Mouse (Mus musculus) layer of hippocampus, adult 8-10 months (tissue): Measurements from ENCODE around the gene Kirrel. TPM values are rescaled to one million over a fixed set of nuclear protein-coding genes. Genes with fewer than 3 reads are reported as not detected.

Experiments used
- DNase-seq, 2 experiments: peaks; one replicate each; pipeline ENCODE4 v3.0.0; 2022; ENCODE audit warnings: low spot score in 2 of 2
- total RNA-seq, 4 experiments: library from RNA; stranded (reverse); gene quantifications; 2 replicates each; pipeline ENCODE4 v1.2.4; 2022

Kirrel gene
- total RNA-seq, 4 experiments from 2014 or later = 3.2 to 3.9 (median 3.5) TPM

DNA sequence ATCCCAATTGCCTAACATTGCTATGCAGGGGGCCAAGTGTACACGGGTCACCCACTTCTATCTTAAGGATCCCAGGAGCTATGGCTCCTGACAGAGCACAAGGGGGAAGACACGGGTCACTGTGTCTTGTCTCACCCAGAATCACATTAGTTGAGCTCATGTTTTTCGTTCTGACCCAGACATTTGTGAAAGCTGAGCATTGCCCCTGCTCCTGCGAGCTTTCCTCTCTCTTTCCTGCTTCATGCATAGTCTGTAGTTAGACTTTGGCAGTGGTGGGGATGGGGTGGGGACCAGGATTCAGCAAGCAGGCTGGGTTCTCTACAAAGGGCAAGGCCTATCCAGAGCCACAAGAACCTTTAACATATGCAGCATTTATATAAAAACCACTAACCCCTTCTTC, 94.8 kb downstream of the Kirrel start:
- no peak for DNase-seq

DNA sequence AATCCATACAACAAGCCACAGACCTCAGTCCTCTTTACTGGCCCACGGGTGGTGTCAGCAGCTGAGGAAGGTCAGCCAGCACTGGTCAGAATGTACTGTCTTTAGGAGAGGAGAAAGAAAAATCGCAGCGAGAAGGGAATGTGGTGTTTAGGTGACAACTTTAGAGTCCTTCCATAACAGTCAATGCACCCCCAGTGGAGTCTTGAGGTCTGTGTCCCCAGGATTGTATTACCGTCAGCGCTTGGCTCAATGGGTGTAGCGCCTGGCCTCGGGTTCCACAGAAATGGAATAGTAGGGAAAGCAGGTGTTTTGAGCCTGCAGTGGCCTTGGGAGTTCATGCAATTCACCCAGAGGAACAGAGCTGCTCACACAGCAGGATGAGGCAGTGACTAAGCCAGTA, 95.2 kb downstream of the Kirrel start:
- DNase-seq = no peak

DNA sequence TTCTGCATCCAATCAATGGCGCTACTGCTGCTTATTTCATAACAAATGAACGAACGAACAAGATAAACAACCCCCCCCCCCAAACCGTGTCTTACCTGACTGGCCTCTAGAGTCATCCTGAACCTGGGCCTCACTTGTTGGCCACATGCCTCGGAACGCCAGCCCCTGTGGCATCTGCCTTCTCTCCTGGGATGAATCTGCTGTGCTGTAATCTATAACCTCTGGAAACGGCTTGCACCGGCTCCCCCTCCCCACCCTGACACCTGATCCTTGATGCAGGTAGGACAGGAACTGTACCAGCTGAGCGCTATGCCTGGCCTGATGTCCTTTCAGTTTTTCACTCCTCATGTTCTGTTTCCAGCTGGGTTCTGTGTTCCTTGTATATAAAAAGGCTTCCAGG, 96.9 kb downstream of the Kirrel start:
- DNase-seq = no peak

DNA sequence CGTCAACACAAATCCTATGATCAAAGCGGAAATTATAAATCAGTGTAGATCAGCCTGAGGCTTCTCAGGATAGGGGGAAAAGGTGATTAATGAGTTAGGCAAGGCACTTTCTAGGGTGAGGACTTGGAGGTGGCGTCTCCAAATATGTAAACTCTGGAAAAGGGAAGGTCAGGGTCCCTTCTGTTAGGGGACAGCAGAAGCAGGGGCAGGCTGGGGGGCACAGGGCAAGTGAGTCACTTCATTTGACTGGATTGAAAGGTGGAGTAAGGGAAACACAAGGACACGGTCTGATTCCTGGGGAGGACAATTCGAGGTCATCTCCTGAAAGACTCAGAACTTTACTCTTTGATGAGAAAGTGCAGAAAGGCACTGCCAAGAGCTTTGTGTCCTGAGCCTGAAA, 97.6 kb downstream of the Kirrel start:
- DNase-seq = no peak

DNA sequence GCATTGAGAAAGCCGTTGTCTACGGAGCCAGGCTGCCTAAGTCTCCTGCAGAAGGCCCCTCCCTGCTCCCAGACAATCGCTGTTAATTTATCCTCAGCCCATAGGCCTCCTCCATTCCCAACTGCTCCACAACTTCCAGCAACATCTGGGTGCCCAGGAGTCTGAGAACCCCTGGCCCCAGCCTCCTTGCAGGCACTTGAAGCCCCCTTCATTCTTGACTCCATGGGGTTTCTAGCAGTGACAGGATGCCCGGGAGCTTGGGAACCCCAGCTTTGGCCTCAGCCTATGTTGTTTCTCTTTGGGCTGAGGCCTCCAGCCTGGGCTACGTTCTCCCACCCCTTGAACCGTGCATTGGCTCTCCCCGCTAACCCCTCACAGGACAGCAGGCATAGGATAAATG, 98.4 kb downstream of the Kirrel start:
- no peak for DNase-seq

DNA sequence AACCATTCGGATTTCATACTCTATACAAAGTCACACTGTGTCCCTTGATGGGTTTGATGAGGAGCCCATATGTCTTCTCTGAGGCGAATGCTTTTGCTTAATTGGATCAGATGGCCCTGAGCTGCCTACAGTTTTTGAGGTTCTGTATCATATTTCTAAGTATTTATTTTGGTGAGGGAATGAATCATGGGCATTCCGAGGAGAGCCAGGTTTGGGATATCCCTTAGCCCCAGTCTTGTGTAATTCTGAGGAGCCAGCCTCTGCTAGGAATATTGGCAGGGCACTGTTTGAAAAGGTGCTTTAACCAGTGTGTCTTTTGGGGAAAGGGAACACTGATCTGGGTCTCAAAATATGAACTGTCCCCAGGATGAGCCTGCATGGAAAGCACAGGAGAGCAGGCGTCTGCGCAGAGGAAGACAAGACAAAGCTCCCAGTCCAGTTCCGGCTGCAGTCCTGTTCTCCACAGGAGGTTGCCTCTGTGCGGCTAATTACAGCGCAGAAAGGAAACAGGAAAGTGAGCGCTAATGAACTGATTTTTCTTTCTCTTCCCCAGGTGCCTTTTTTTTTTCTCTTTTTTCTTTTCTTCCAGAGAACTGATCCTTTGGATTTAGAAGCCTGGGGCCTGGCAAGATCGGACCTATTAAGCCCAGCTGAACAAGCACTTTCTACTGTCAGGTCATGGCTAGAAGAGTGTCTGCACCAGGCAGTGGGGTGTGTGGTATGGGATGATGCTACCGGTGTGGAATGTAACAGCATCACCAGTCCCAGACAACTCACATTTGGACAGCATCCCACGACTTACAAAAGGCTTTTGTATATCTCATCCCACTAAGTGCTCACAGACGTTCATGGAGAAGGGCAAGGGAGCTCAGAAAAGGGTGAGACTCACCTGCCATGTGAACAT, 101.7 kb downstream of the Kirrel start:
- no peak for DNase-seq

DNA sequence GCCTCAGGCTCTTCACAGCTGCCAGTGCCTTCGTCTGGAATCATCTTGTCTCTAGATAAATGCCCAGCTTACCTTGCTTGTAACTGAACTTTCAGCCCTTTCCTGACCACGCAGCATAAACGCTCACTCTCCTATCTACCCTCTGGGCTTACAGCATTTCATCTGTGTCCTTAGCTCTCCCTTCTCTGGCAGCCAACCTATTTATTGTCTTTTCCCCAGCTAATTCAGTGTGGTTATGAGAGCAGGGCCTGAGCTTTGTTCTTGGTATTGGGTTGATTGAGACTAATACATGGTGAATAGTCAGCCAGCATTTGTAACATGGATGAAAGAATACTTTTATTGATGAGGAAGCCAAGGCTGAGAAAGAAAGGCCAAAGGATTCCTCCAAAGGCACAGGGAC, 102.4 kb downstream of the Kirrel start:
- no peak for DNase-seq

DNA sequence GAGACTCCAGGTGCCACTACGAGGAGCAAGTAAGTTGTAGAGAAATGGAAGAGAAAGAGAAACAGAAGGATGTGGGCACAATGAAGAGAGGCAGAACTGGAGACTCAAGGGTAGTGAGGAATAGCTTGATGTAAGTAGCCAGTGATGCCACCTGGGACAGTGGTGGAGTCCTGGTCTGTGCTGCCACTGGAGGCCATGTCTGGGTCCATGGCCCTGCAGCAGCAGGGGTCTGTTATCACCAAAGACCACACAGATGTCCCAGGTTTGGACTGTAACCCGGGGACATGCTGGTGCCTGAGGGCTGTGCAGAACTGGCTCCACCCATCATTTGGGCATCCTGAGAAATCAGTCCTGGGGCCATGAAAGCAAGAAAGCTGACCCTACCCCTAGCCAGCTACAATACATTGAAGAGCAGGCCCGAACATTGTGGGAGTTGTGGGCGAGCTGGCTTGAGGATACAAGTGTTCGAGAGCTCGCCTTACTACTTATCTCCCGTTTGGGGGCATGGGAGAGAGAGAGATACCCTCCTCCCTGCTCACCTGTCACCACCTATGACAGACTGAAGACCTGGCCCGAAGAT, 107.1 kb downstream of the Kirrel start:
- no peak for DNase-seq

DNA sequence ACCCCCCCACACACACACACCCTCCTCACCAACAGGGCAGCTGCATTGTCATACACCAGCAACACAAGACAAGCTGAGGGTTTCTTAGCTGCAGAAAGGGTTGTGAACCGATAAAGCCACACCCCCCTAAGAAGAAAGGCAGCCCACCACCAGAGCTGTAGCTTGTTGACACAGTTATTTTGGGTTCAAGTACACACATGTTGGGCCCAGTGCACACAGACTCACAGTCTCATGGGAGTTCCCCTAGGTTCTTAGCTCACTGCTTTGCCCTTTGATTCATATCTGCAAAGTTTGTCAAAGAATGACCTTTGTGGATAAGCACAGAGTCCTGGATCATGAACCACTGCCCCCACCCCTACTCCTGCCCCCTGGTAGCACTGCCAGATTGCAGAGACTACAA, 120.6 kb downstream of the Kirrel start:
- no peak for DNase-seq

DNA sequence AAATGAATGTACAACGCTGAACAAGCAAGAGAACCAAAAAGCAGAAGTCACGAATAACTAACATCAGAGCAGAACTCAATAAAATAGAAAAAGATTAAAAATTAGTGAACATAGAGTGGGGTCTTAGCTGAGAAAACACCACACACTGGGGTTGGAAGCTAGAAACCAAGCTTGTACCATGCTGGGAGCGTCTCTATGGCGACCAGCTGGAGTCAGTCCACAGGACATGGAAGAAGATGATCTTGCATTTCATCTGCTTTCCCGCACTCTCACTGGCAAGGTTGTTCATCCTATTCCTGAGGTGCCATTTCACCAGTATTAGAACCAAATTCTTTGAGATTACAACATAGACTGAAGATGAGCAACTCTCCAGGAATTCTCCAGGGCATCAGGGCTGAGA, 126.7 kb downstream of the Kirrel start:
- DNase-seq = no peak

DNA sequence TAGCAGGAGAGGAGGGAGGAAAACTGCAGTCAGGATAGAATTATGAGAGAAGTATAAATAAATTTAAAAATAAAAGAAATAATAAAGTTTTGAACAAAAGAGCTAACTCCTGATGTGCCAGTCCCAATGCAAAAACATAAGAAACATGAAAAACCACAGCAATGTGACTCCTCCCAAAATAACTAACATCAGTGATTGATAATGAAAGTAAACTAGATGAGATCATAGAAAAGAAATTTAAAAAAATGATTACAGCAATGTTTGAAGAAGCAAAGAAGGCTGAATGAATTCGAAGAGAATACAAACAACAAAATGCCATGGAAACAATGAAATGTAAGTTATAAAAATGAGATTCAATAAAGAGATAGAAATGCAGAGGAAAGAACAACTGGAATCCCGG, 132.8 kb downstream of the Kirrel start:
- DNase-seq = no peak

DNA sequence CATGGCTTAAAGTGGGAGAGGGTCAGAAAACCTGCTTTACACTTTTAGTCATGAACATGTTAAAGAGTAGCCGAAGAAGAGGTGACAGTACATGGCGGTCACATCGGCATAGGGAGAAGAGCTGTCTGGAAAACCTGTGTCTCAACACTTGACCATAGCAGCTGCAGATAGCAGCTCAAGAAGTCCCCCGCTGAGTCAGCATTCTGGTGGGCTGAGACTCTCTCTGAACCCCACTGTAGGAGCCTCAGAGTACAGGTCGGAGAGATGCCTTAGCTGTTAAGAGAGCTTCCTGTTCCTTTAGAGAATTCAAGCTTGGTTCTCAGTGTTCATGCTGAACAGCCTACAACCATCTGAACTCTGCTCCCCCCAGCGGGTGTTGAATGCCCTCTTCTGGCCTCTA, 136.0 kb downstream of the Kirrel start:
- DNase-seq = no peak

DNA sequence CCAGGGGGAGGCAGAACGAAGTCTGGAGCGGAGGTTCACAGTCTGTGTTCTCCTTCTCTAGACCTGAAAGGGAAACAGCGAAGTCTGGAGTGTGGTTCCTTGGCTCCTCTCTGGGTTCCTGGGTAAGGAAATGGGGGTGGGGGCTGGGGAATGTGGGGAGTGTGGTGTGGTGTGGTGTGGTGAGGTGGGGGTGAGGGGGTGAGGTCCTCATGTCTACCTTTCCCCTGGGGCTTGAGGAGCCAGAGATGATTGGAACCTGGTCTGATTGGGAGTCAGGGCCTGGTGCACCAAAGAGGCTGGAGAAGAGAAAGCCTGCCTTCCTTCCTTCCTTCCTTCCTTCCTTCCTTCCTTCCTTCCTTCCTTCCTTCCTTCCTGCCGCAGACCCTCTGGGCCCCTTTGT, 140.5 kb downstream of the Kirrel start:
- DNase-seq = no peak

DNA sequence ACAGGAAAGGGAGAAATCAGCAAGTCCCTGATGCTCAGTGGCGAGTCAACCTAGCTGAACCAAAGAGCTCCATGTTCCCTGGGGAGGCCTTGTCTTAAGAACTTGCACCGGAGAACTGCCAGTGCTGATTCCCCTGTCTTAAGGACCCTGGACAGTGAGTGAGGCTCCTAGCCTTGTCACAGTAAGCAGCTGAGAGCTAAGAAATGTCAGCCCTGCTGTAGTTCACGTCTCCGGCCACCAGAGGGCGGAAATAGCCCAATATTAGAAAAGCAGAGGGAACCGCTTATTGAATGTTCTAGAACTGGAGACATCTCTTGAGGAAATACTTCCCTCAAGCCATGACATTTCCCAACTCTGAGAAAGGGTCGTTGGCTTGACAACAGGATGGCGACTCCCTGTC, 141.2 kb downstream of the Kirrel start:
- DNase-seq = peak; percentile 46 to 82

DNA sequence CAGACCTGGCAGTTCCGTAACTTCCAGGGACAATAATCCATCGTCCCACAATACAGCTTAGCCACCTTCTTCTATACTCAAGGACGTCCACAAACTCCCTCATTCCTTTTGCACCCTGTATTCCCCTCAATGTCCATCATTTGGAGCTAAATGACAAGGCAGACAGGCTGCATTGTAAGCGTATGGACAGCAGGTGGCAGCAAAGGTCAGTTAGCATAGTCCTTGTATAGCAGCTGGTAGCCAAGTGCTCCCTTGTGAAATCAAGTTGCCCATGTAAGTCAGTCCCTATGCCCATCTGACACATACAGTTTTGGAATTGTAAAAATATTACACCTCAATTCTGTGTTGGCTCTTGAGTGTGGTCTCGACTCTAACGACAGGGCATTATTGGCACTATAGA, 143.7 kb downstream of the Kirrel start:
- DNase-seq = peak; percentile 39 to 76

Other genes starting within 250 kb of the Kirrel start
- 1 to 10 TPM in 3 of 4 experiments, under 1 TPM in 1; 0.41 to 2.3 (median 1.6) TPM for gene Cd1d1, start 175.3 kb downstream of the Kirrel start, total RNA-seq
- gene Fcrls, start 89.0 kb upstream of the Kirrel start, total RNA-seq = 100 to 1,000 TPM in 1 of 4 experiments, 10 to 100 TPM in 3; 19.7 to 118 (median 53.5) TPM
- gene Cd5l, start 183.1 kb upstream of the Kirrel start, total RNA-seq = under 1 TPM in 1 of 4 experiments, not detected in 3; 0.25 TPM
- gene Fcrl1, start 201.6 kb upstream of the Kirrel start, total RNA-seq = under 1 TPM in 3 of 4 experiments, not detected in 1; 0.25 to 0.86 (median 0.45) TPM